Mouse (Mus musculus): Measurements from ENCODE around the gene Spred1. TPM values are rescaled to one million over a fixed set of nuclear protein-coding genes. Genes with fewer than 3 reads are reported as not detected.

Gene Spred1
- polyA plus RNA-seq, 1 experiment from 2014 or later, result 13.8 TPM

GRCm38 (mm10) chr2:117190915-117191314 lies 69.7 kb downstream of the Spred1 start:
- Histone ChIP-seq H3K9ac (no peak overlapping the region), H3K4me2 (no peak overlapping the region), H3K27ac (ENCODE audit: poor library complexity, severe bottlenecking) (no peak overlapping the region), H3K4me1 (replicated peaks) (0 out of 2 replicates have a peak, but pooled peaks cover 10% of the 10 kb centered on the region), H3K36me3 (peaks cover 15% of the 10 kb centered on the region), H3K27me3 (replicated peaks) (no peaks in the 10 kb centered on the region), H3K4me3 (no peak overlapping the region), H3K9me3 (replicated peaks) (no peaks in the 10 kb centered on the region)
- ATAC-seq (ENCODE audit: insufficient number of reproducible peaks, low FRiP score), result no peak

GRCm38 (mm10) chr2:117194309-117194708 lies 73.1 kb downstream of the Spred1 start:
- Histone ChIP-seq H3K27me3 (replicated peaks) (no peaks in the 10 kb centered on the region), H3K27ac (ENCODE audit: poor library complexity, severe bottlenecking) (no peak overlapping the region), H3K4me1 (replicated peaks) (0 out of 2 replicates have a peak, but pooled peaks cover 11% of the 10 kb centered on the region), H3K9me3 (replicated peaks) (no peaks in the 10 kb centered on the region), H3K36me3 (no peaks in the 10 kb centered on the region), H3K4me2 (no peak overlapping the region), H3K4me3 (no peak overlapping the region), H3K9ac (no peak overlapping the region)
- no peak for ATAC-seq (ENCODE audit: insufficient number of reproducible peaks, low FRiP score)

GRCm38 (mm10) chr2:117195151-117195550 lies 74.0 kb downstream of the Spred1 start:
- no peaks in the 10 kb centered on the region for H3K27me3 ChIP-seq (replicated peaks)
- no peak overlapping the region for H3K27ac ChIP-seq (ENCODE audit: poor library complexity, severe bottlenecking)
- H3K36me3 ChIP-seq, result no peaks in the 10 kb centered on the region
- no peak overlapping the region for H3K9ac ChIP-seq
- H3K4me1 ChIP-seq (replicated peaks), result peaks cover 16% of the 10 kb centered on the region
- no peak overlapping the region for H3K4me2 ChIP-seq
- no peaks in the 10 kb centered on the region for H3K9me3 ChIP-seq (replicated peaks)
- WGBS, result 34% methylated on average over 2 of the region's 2 CpGs
- no peak for ATAC-seq (ENCODE audit: insufficient number of reproducible peaks, low FRiP score)
- no peak overlapping the region for H3K4me3 ChIP-seq

- H3K4me2 ChIP-seq, result no peak overlapping the region
- no peak for ATAC-seq (ENCODE audit: insufficient number of reproducible peaks, low FRiP score)
- no peaks in the 10 kb centered on the region for H3K27me3 ChIP-seq (replicated peaks)
- H3K9ac ChIP-seq, result no peak overlapping the region
- peaks cover 18% of the 10 kb centered on the region for H3K4me1 ChIP-seq (replicated peaks)
- no peak overlapping the region for H3K27ac ChIP-seq (ENCODE audit: poor library complexity, severe bottlenecking)
- no peaks in the 10 kb centered on the region for H3K9me3 ChIP-seq (replicated peaks)
- H3K36me3 ChIP-seq, result no peaks in the 10 kb centered on the region
- WGBS, result 40% methylated on average over 7 of the region's 7 CpGs
- H3K4me3 ChIP-seq, result no peak overlapping the region
These were observed 74.4 kb downstream of the Spred1 start for GRCm38 (mm10) chr2:117195578-117195977.

- Histone ChIP-seq H3K27ac (ENCODE audit: poor library complexity, severe bottlenecking) (no peak overlapping the region), H3K9ac (no peak overlapping the region), H3K9me3 (replicated peaks) (no peaks in the 10 kb centered on the region), H3K27me3 (replicated peaks) (no peaks in the 10 kb centered on the region), H3K4me3 (no peak overlapping the region), H3K4me1 (replicated peaks) (peaks cover 17% of the 10 kb centered on the region), H3K4me2 (0 out of 2 replicates have a peak overlapping the region, but pooled peaks have one; percentile 15), H3K36me3 (no peaks in the 10 kb centered on the region)
- 35% methylated on average over 9 of the region's 9 CpGs for WGBS
- no peak for ATAC-seq (ENCODE audit: insufficient number of reproducible peaks, low FRiP score)
These were observed 79.7 kb downstream of the Spred1 start for GRCm38 (mm10) chr2:117200869-117201338.

DNA sequence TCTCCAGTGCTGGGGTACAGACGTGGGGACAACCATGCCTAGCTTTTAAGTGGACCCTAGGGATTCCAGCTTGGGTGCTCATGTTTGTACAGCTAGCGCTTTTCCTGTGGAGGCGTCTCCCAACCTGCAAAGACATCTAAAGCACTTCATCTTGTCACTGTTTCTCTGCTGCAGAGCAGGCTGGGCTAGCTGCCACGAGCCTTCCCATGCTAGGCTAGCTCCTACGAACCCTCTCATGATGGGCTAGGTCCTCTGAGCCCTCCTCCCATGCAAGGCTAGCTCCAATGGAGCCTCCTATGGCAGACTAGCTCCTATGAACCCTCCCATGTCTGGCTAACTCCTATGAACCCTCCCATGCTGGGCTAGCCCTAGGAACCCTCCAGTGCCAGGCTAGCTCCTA lies 82.2 kb downstream of the Spred1 start:
- Histone ChIP-seq H3K9me3 (replicated peaks) (peaks cover 4% of the 10 kb centered on the region), H3K27ac (ENCODE audit: poor library complexity, severe bottlenecking) (no peak overlapping the region)
- no peak for ATAC-seq (ENCODE audit: insufficient number of reproducible peaks, low FRiP score)

DNA sequence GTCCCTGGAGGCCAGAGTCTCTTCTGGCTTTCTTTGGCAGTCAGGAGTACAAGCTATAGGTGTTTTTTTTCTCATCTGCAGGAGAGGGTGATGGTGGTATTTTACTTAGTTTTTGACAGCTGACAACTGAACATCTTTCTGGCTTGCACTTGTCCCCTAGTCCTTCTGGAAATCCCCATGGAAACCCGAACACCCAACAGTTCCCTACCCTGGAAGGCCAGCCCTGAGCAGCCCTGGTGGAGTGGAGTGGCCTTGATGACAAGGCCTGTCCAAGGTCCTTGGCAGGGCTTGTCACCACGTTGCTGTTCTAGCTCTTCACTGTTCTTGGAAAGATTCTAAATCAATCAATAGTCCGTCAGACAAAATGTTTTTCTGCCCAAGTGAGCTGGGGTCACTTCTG lies 83.4 kb downstream of the Spred1 start:
- Histone ChIP-seq H3K4me3 (no peak overlapping the region), H3K27ac (ENCODE audit: poor library complexity, severe bottlenecking) (no peak overlapping the region), H3K4me1 (replicated peaks) (peaks cover 16% of the 10 kb centered on the region), H3K4me2 (no peak overlapping the region), H3K9ac (no peak overlapping the region), H3K27me3 (replicated peaks) (no peaks in the 10 kb centered on the region), H3K36me3 (no peaks in the 10 kb centered on the region), H3K9me3 (replicated peaks) (peaks cover 4% of the 10 kb centered on the region)
- 29% methylated on average over 3 of the region's 3 CpGs for WGBS
- ATAC-seq (ENCODE audit: insufficient number of reproducible peaks, low FRiP score), result no peak

More for the DNA sequence above, 82.2 kb downstream of the Spred1 start:
- Histone ChIP-seq H3K4me3 (no peak overlapping the region), H3K4me2 (no peak overlapping the region), H3K9ac (no peak overlapping the region), H3K4me1 (replicated peaks) (peaks cover 16% of the 10 kb centered on the region), H3K36me3 (no peaks in the 10 kb centered on the region), H3K27me3 (replicated peaks) (no peaks in the 10 kb centered on the region)
- WGBS, result 55% methylated on average over 5 of the region's 5 CpGs

GRCm38 (mm10) chr2:117205066-117205465 lies 83.9 kb downstream of the Spred1 start:
- no peak overlapping the region for H3K4me2 ChIP-seq
- no peak for ATAC-seq (ENCODE audit: insufficient number of reproducible peaks, low FRiP score)
- H3K4me3 ChIP-seq, result no peak overlapping the region
- 73% methylated on average over 6 of the region's 6 CpGs for WGBS
- no peak overlapping the region for H3K9ac ChIP-seq
- no peaks in the 10 kb centered on the region for H3K27me3 ChIP-seq (replicated peaks)
- no peaks in the 10 kb centered on the region for H3K36me3 ChIP-seq
- H3K4me1 ChIP-seq (replicated peaks), result peaks cover 12% of the 10 kb centered on the region; the same call in 1 of the 2 replicates
- peaks cover 4% of the 10 kb centered on the region for H3K9me3 ChIP-seq (replicated peaks)
- no peak overlapping the region for H3K27ac ChIP-seq (ENCODE audit: poor library complexity, severe bottlenecking)

DNA sequence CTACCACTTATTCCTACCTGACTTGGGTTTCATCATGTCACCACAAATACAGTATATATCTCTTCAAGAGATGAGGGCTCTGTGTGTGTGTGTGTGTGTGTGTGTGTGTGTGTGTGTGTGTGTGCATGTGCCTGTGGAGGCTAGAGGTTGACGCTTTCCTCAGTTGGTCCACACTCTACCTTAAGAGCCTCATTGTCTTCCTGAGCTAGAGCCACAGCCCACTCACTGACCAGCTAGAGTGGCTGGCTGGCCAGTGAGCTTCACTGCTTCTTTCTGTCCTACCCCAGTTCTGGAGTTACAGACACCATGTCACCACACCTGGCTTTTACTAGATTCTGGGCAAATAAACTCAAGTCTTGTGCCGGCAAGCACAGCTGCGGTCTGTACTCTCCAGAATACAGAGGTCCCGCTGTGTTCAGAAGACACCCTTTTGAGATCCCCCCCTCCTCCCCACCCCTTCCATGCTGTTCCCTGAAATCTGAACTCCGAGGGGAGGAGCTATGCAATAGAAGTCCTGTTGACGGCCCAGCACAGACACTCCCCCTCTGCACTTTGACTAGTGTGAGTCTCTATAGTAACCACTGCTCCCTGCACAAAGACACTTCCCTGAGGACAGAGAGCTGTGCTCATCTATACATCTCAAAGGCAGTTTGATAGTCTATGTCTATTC lies 89.4 kb downstream of the Spred1 start:
- peak overlapping the region; percentile 19 for H3K4me3 ChIP-seq
- H3K9me3 ChIP-seq (replicated peaks), result peaks cover 4% of the 10 kb centered on the region
- peak overlapping the region; percentile 60 for H3K4me2 ChIP-seq
- no peak overlapping the region for H3K27ac ChIP-seq (ENCODE audit: poor library complexity, severe bottlenecking)
- peaks cover 3% of the 10 kb centered on the region; the same call in 1 of the 2 replicates for H3K4me1 ChIP-seq (replicated peaks)
- H3K9ac ChIP-seq, result peak overlapping the region; percentile 5; the same call in 1 of the 2 replicates
- ATAC-seq (ENCODE audit: insufficient number of reproducible peaks, low FRiP score), result peak; percentile 86
- WGBS, result 4% methylated on average over 6 of the region's 6 CpGs
- H3K36me3 ChIP-seq, result no peaks in the 10 kb centered on the region
- H3K27me3 ChIP-seq (replicated peaks), result no peaks in the 10 kb centered on the region

DNA sequence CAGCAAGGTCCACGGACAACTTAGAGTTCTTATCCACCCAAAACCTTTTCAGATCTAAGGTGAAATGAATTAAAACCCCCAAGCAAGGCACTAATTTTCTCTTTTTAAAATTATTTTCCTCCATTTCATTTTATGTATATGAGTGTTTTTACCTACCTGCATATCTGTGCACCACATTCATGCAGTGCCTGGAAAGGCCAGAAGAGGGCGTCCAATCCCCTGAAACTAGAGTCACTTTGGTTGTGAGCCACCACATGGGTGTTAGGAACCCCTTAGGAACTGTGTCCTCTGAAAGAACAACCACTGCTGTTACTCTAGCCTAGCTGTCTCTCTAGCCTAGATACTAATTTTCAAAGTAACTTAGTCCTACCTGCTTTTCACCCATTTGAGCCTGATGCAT lies 95.0 kb downstream of the Spred1 start:
- H3K27me3 ChIP-seq (replicated peaks), result no peaks in the 10 kb centered on the region
- H3K36me3 ChIP-seq, result no peaks in the 10 kb centered on the region
- WGBS, result 47% methylated on average over 2 of the region's 2 CpGs
- H3K9me3 ChIP-seq (replicated peaks), result no peaks in the 10 kb centered on the region
- no peak overlapping the region for H3K4me2 ChIP-seq
- no peak overlapping the region for H3K4me3 ChIP-seq
- no peak for ATAC-seq (ENCODE audit: insufficient number of reproducible peaks, low FRiP score)
- H3K27ac ChIP-seq (ENCODE audit: poor library complexity, severe bottlenecking), result no peak overlapping the region
- peaks cover 7% of the 10 kb centered on the region for H3K4me1 ChIP-seq (replicated peaks)
- H3K9ac ChIP-seq, result no peak overlapping the region

DNA sequence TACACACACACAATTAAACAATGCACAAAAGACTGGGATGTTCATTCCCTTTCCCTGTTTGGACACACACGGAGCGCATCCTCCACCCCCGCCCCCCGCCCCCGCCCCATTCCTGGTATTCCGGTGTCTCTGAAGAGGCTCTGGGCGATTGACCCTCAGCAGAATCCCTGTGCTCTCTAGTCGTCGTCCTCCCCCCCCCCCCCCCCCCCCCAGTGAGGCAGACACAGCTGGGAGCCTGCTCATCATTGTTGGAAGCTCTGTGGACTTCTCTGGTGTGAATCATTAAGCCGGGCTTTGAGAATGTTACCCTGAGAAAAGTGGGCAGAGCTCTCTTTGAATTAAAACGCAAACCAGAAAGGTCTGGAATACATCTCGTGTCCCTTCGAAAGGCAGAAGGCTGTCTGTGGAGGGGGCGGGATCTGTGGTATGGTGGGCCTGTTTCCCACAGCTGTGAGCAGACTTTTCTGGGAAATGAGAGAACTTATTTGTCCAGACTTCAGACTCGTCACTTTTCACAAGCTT lies 96.6 kb downstream of the Spred1 start:
- Histone ChIP-seq H3K4me2 (peak overlapping the region; percentile 61), H3K9ac (no peak overlapping the region), H3K9me3 (replicated peaks) (no peaks in the 10 kb centered on the region), H3K4me1 (replicated peaks) (peaks cover 7% of the 10 kb centered on the region), H3K4me3 (no peak overlapping the region), H3K27me3 (replicated peaks) (no peaks in the 10 kb centered on the region), H3K27ac (ENCODE audit: poor library complexity, severe bottlenecking) (no peak overlapping the region), H3K36me3 (no peaks in the 10 kb centered on the region)
- ATAC-seq (ENCODE audit: insufficient number of reproducible peaks, low FRiP score), result no peak
- WGBS, result 17% methylated on average over 15 of the region's 15 CpGs
